Mouse (Mus musculus): Measurements from ENCODE around the gene Olfr142.
"Not testable (repeated sequence)": the region's sequence is repeated elsewhere in the genome, so short reads cannot be mapped to it uniquely, and the experiment has no call there.

Gene Olfr142

GRCm38 (mm10) chr2:90257492-90257891 lies at the start of gene Olfr142:
Gene Olfr142, minus strand, starts transcription at chr2:90257592.
- DNase-seq: no peak

GRCm38 (mm10) chr2:90292741-90293140 lies 35.3 kb upstream of the Olfr142 start, which contains the start of gene Olfr1272:
Gene Olfr1272, minus strand, starts transcription at chr2:90292841.
- DNase-seq: no peak

GRCm38 (mm10) chr2:90270932-90271331 lies 13.5 kb upstream of the Olfr142 start, which contains the start of gene Olfr1271:
Gene Olfr1271, minus strand, starts transcription at chr2:90271032.
- no peak for DNase-seq

DNA sequence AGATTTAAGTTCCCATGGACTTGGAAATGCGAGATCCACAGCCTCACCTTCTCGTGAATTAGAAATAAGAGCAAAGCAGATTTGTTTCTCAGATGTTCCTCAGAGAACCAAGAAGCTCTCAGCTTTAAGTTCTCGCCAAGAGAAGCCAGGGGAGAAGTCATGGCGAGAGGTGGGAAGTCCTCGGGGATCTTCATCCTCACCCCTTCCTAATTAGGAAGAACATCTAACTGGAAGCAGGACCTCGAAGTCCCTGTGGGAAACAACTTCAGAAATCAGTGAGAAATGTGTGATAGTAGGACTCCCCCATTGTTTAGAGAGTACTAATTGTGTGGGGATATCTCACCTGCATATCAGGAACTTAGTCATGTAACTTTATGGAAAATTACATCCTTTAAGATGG lies 33.0 kb downstream of the Olfr142 start, which contains the start of gene Olfr1506:
Gene Olfr1506 (minus strand): TSS at position 101 of the 400 bp plus-strand sequence.
- DNase-seq: not testable (repeated sequence)

All from cerebellum, postnatal 36 days (tissue).